Mouse (Mus musculus): ENCODE results near the gene Impdh2. TPM values are rescaled to one million over a fixed set of nuclear protein-coding genes. Genes with fewer than 3 reads are reported as not detected.

The Impdh2 gene
- polyA plus RNA-seq, 1 experiment from 2014 or later, result 110 TPM

DNA sequence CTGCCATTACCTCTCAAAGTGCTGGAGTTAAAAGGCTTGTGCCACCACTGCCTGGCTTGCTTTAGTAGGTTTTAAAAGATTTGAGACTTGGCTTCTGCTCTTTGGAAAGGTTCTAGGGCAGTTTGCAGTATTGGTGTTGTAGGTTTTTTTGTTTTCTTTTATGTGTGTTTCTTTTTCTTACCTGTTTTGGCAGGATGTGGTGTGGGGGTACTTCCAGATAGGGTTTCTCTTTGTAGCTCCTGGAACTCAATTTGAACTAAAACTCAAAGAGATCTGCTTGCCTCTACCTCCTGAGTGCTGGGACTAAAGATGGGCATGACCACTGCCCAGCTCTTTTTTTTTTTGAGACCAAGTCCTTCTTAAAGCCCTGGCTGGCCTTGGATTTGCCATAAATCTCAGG, 19.2 kb upstream of the Impdh2 start:
- Histone ChIP-seq H3K9ac (no peak overlapping the region), H3K4me1 (replicated peaks; ENCODE audit: control insufficient read depth, insufficient read depth, low read length) (no peaks in the 10 kb centered on the region), H3K27me3 (ENCODE audit: control insufficient read depth, insufficient read depth, low read length) (no peaks in the 10 kb centered on the region), H3K4me3 (replicated peaks; ENCODE audit: low read length) (no peak overlapping the region), H3K9me3 (ENCODE audit: control insufficient read depth, low read length) (no peaks in the 10 kb centered on the region), H3K27ac (no peak overlapping the region), H3K36me3 (replicated peaks; ENCODE audit: control insufficient read depth, insufficient read depth) (peaks cover 99% of the 10 kb centered on the region), H3K4me2 (replicated peaks) (no peak overlapping the region)
- DNase-seq (ENCODE audit: low spot score), result no peak
- no peak for ATAC-seq (ENCODE audit: low FRiP score)

DNA sequence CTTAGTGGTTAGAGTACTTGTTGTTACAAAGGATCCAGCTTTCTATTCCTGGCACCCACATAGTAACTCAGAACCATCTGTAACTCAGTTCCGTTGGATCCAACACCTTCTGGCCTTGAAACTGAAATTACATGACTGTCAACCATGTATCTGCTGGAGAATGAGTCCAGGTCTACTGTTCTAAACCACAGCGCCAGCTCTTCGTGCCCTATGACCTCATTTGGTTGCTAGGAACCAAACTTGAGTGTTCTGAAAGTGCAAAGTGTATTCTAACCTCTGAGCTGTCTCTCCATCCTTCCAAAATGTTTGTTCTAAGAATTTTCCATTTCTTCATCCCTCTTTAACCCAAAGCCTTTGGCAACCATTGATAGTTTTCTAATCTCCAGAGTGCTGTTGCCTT, 14.1 kb upstream of the Impdh2 start:
- Histone ChIP-seq H3K9ac (no peak overlapping the region), H3K4me1 (replicated peaks; ENCODE audit: control insufficient read depth, insufficient read depth, low read length) (no peaks in the 10 kb centered on the region), H3K9me3 (ENCODE audit: control insufficient read depth, low read length) (no peaks in the 10 kb centered on the region), H3K27ac (no peak overlapping the region), H3K27me3 (ENCODE audit: control insufficient read depth, insufficient read depth, low read length) (no peaks in the 10 kb centered on the region), H3K36me3 (replicated peaks; ENCODE audit: control insufficient read depth, insufficient read depth) (peaks cover 93% of the 10 kb centered on the region), H3K4me3 (replicated peaks; ENCODE audit: low read length) (no peak overlapping the region), H3K4me2 (replicated peaks) (no peak overlapping the region)
- no peak for DNase-seq (ENCODE audit: low spot score)
- 97% methylated on average over 3 of the region's 3 CpGs for WGBS
- no peak for ATAC-seq (ENCODE audit: low FRiP score)

DNA sequence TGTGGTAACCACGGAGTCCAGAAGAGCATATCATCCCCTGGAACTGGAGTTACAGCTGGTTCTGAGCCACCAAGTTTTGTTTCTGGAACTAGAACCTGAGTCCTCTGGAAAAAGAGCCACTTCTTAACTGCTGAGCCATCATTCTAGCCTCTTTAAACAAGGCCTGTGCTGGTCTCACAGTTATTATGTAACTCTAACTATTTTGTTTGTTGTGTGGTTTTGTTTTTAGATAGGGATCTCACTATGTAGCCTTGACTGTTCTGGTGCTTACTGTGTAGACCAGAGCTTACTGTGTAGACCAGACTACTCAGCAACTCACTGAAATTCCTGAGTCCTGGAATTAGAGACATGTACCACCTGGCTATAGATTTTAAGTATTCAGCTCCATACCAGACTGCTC, 13.2 kb upstream of the Impdh2 start:
- Histone ChIP-seq H3K4me1 (replicated peaks; ENCODE audit: control insufficient read depth, insufficient read depth, low read length) (no peaks in the 10 kb centered on the region), H3K4me2 (replicated peaks) (no peak overlapping the region), H3K36me3 (replicated peaks; ENCODE audit: control insufficient read depth, insufficient read depth) (peaks cover 86% of the 10 kb centered on the region), H3K27ac (no peak overlapping the region), H3K9ac (no peak overlapping the region), H3K27me3 (ENCODE audit: control insufficient read depth, insufficient read depth, low read length) (no peaks in the 10 kb centered on the region), H3K9me3 (ENCODE audit: control insufficient read depth, low read length) (no peaks in the 10 kb centered on the region), H3K4me3 (replicated peaks; ENCODE audit: low read length) (no peak overlapping the region)
- no peak for DNase-seq (ENCODE audit: low spot score)
- 97% methylated on average over 1 of the region's 1 CpGs for WGBS
- no peak for ATAC-seq (ENCODE audit: low FRiP score)

DNA sequence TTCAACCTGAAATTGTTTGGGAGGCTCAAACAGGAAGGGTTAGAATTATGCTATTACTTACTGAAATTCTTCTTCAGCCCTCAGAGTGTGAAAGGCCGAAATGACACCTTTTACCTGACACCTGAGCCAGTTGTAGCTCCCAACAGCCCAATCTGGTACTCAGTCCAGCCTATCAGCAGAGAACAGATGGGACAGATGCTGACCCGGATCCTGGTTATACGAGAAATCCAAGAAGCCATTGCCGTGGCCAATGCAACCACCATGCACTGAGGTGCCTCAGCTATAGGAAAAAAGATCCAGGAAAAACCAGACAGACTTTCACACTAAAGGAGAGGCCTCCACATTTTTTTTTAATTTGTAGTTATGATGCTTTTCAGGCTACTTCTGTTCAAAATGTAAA, 917 bp upstream of the Impdh2 start:
- no peak overlapping the region for H3K27ac ChIP-seq
- DNase-seq (ENCODE audit: low spot score) (no peak), ATAC-seq (ENCODE audit: low FRiP score) (no peak)
- no peak overlapping the region for H3K4me3 ChIP-seq (replicated peaks; ENCODE audit: low read length)
- H3K36me3 ChIP-seq (replicated peaks; ENCODE audit: control insufficient read depth, insufficient read depth), result peaks cover 81% of the 10 kb centered on the region
- no peaks in the 10 kb centered on the region for H3K27me3 ChIP-seq (ENCODE audit: control insufficient read depth, insufficient read depth, low read length)
- H3K9me3 ChIP-seq (ENCODE audit: control insufficient read depth, low read length), result no peaks in the 10 kb centered on the region
- no peak overlapping the region for H3K9ac ChIP-seq
- no peak overlapping the region for H3K4me2 ChIP-seq (replicated peaks)
- H3K4me1 ChIP-seq (replicated peaks; ENCODE audit: control insufficient read depth, insufficient read depth, low read length), result peaks cover 11% of the 10 kb centered on the region
- WGBS, result 94% methylated on average over 4 of the region's 4 CpGs

DNA sequence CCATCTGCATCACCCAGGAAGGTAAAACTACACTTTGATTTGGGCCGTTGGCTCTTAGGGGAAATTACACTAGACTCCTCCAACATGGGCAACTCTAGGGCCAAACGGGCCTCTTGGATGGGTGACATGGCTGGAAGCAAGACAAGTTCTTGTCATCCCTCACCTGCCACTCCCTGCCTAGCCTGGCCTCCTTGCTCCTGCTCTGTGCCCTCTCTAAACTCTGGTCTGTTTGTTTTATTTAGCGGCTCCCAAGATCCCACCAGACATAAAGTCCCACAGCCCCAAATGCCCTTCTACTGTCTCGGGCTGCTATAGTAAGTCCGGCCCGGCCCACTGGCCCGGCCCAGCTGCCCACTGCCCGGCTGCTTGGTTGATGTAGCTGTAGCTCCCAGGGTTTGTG, 3.6 kb downstream of the Impdh2 start:
- DNase-seq (ENCODE audit: low spot score) (no peak), ATAC-seq (ENCODE audit: low FRiP score) (no peak)
- no peak overlapping the region for H3K9ac ChIP-seq
- H3K27ac ChIP-seq, result no peak overlapping the region
- no peaks in the 10 kb centered on the region for H3K27me3 ChIP-seq (ENCODE audit: control insufficient read depth, insufficient read depth, low read length)
- peaks cover 30% of the 10 kb centered on the region for H3K4me1 ChIP-seq (replicated peaks; ENCODE audit: control insufficient read depth, insufficient read depth, low read length)
- WGBS, result 96% methylated on average over 8 of the region's 8 CpGs
- no peaks in the 10 kb centered on the region for H3K9me3 ChIP-seq (ENCODE audit: control insufficient read depth, low read length)
- no peak overlapping the region for H3K4me3 ChIP-seq (replicated peaks; ENCODE audit: low read length)
- no peak overlapping the region for H3K4me2 ChIP-seq (replicated peaks)
- peaks cover 57% of the 10 kb centered on the region for H3K36me3 ChIP-seq (replicated peaks; ENCODE audit: control insufficient read depth, insufficient read depth)

DNA sequence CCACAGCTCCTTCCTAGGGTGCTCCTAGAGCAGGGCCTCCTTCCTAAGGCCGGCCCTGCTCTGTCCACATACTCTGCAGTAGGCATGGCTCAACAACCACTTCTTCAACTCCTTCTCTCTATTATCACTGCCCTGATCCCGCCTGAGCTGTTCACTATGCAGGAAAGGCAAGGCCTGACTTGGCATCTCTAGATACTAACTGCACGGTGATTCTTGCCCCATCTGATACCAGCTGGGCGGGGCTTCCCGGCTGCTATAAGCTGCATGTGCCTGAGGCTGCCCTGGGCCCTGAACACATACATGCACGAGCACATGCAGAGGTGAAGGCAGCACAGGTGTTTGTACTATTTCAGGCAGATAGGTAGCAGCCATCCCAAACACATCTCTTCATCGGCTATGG, 4.0 kb downstream of the Impdh2 start:
- no peak overlapping the region for H3K4me3 ChIP-seq (replicated peaks; ENCODE audit: low read length)
- H3K27me3 ChIP-seq (ENCODE audit: control insufficient read depth, insufficient read depth, low read length), result no peaks in the 10 kb centered on the region
- 86% methylated on average over 7 of the region's 7 CpGs for WGBS
- H3K4me1 ChIP-seq (replicated peaks; ENCODE audit: control insufficient read depth, insufficient read depth, low read length), result peaks cover 30% of the 10 kb centered on the region
- H3K36me3 ChIP-seq (replicated peaks; ENCODE audit: control insufficient read depth, insufficient read depth), result peaks cover 52% of the 10 kb centered on the region
- H3K27ac ChIP-seq, result no peak overlapping the region
- ATAC-seq (ENCODE audit: low FRiP score) (no peak), DNase-seq (ENCODE audit: low spot score) (no peak)
- no peaks in the 10 kb centered on the region for H3K9me3 ChIP-seq (ENCODE audit: control insufficient read depth, low read length)
- no peak overlapping the region for H3K9ac ChIP-seq
- no peak overlapping the region for H3K4me2 ChIP-seq (replicated peaks)

DNA sequence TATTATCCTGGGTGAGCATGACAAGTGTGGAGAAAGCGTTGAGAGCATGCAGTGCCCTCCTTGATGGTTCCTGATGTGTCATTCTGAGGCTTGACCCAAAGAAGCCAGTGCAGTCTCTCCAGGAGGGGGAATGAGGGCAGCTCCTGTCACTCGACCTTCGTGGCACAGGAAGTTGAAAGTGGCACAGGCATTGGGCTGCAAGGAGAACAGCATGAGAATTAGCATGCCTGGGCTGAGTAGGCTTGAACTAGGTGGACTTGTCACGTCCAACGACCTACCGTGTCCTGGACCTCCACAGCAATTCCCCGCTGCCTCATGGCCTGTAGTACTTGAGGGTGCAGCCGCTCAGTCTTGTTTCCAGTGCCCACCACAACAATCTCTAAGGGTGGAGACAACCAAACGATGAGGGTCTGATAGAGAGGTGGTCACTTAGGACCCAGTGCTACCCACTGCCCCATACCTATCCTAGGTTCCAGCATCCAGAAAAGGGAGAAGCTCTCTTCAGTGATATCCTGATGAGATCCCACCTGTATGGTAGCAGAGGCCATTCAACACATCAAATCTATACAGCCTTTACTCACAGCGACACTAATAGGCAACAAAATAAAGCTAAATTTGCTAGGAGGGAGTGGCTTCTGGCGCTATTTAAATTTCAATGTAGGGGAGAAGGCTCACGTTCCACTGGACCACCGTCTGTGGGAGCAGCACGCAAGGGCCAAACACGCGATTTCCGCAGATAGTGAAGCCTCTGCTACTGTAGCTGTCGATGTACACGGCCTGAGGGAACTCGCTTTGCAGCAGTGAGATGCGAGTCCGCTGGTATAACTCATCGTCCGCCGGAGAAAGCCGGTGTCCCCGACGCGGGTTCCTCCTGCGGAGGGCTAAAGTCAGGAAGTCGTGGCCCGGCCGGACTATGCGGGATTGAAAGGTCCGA, 6.1 kb downstream of the Impdh2 start:
- H3K4me1 ChIP-seq (replicated peaks; ENCODE audit: control insufficient read depth, insufficient read depth, low read length), result peaks cover 38% of the 10 kb centered on the region
- no peak for DNase-seq (ENCODE audit: low spot score)

DNA sequence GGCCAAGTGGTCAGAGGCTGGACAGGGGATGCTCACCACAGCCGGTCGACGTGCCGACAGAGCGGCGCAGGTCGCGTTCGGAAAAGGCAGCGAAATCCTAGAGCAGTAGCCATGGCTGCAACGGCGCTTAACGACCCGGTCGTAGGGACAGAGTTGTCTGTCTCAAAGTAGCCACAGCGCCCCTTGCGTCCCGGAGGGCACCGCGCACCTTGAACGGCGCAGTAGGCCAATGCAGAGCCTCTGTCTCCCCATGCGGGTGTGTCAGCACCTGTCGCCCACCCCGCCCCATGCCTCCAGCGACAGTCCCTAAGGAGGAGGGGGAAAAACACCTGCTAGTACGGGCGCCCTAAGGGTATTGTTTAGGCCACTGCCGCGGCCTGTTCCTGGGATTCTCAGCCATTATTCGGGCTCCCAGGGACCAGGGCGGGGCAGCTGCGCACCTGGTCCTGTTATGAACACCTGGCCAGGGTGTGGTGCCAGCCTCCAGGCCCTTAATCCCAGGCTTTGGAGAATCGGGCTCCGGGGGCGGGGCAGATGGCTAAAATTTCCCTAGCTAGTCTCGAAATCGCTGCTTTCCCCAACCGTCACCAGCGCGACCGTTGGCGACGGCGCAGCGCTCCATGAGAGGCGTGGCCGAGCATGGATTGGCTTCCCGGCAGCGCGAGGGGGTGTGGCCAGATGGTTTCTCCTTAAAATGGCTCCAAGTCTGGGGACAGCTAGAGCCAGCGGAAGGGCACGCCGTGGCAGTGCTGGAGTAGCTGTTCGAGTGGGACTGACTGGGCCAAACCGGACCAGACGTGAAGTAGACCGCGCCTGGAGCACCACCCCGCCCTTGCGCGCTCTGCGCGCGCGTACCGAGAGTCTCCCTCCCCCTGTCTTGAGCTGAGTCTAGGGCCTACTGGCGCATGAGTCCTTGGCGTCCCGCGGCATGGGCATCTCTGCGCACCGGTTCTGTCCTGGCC, 7.0 kb downstream of the Impdh2 start, which contains the start of gene Ndufaf3:
Ndufaf3 (minus strand) TSS at position 620 of the 962 bp plus-strand sequence.
- Histone ChIP-seq H3K4me1 (replicated peaks; ENCODE audit: control insufficient read depth, insufficient read depth, low read length) (peaks cover 31% of the 10 kb centered on the region), H3K4me3 (replicated peaks; ENCODE audit: low read length) (peak within 1 kb of the TSS; percentile 79), H3K9me3 (ENCODE audit: control insufficient read depth, low read length) (no peaks in the 10 kb centered on the region), H3K36me3 (replicated peaks; ENCODE audit: control insufficient read depth, insufficient read depth) (peaks cover 58% of the 10 kb centered on the region), H3K4me2 (replicated peaks) (peak within 1 kb of the TSS; percentile 97), H3K9ac (peak within 1 kb of the TSS; percentile 91), H3K27me3 (ENCODE audit: control insufficient read depth, insufficient read depth, low read length) (no peaks in the 10 kb centered on the region), H3K27ac (peak within 1 kb of the TSS; percentile 98)
- DNase-seq (ENCODE audit: low spot score) (peak; percentile 95), ATAC-seq (ENCODE audit: low FRiP score) (peak; percentile 83)
- WGBS, result under 1% methylated on average over 73 of the region's 73 CpGs

More for the DNA sequence above, 6.1 kb downstream of the Impdh2 start:
- peak overlapping the region; percentile 97 for H3K4me2 ChIP-seq (replicated peaks)
- H3K9me3 ChIP-seq (ENCODE audit: control insufficient read depth, low read length), result no peaks in the 10 kb centered on the region
- H3K36me3 ChIP-seq (replicated peaks; ENCODE audit: control insufficient read depth, insufficient read depth), result peaks cover 57% of the 10 kb centered on the region
- H3K4me3 ChIP-seq (replicated peaks; ENCODE audit: low read length), result peak overlapping the region; percentile 79
- H3K27ac ChIP-seq, result peak overlapping the region; percentile 98
- 12% methylated on average over 35 of the region's 35 CpGs for WGBS
- no peaks in the 10 kb centered on the region for H3K27me3 ChIP-seq (ENCODE audit: control insufficient read depth, insufficient read depth, low read length)
- no peak; the same call in 1 of the 2 replicates for ATAC-seq (ENCODE audit: low FRiP score)
- peak overlapping the region; percentile 91 for H3K9ac ChIP-seq

DNA sequence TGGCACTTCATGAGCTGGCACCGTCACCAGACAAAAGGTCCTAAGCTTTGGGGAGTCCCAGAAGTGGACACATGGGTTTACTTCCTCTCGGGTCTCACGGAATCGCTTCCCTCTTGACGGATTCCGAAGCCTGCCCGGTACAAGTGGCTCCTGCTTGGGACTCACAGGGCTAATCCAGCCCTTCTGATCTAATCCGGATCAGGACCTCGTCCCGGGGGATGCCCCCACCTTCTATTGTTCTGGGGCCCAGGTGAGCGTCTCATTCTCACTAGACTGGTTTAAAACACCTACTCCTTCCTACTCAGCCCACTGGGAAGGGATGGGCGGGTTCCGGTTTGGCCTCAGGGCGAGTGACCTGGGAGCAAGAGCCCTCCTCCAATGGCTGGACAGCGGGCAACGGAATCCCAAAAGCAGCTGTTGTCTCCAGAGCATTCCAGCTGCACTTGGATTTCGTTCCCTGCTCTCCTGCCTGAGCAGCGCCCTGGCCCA, 7.9 kb downstream of the Impdh2 start:
- Histone ChIP-seq H3K9me3 (ENCODE audit: control insufficient read depth, low read length) (no peaks in the 10 kb centered on the region), H3K4me1 (replicated peaks; ENCODE audit: control insufficient read depth, insufficient read depth, low read length) (peaks cover 31% of the 10 kb centered on the region)

More for the DNA sequence above, 7.9 kb downstream of the Impdh2 start:
- peak overlapping the region; percentile 98 for H3K27ac ChIP-seq
- no peaks in the 10 kb centered on the region for H3K27me3 ChIP-seq (ENCODE audit: control insufficient read depth, insufficient read depth, low read length)
- peak overlapping the region; percentile 97 for H3K4me2 ChIP-seq (replicated peaks)
- H3K4me3 ChIP-seq (replicated peaks; ENCODE audit: low read length), result peak overlapping the region; percentile 79
- peaks cover 59% of the 10 kb centered on the region for H3K36me3 ChIP-seq (replicated peaks; ENCODE audit: control insufficient read depth, insufficient read depth)
- H3K9ac ChIP-seq, result peak overlapping the region; percentile 91
- ATAC-seq (ENCODE audit: low FRiP score), result no peak
- 12% methylated on average over 18 of the region's 18 CpGs for WGBS
- DNase-seq (ENCODE audit: low spot score), result no peak
